Mouse (Mus musculus) layer of hippocampus, adult 9-11 months (tissue): Measurements from ENCODE around the gene Tmem72.

Experiments
- DNase-seq: peaks from one replicate; pipeline ENCODE4 v3.0.0; 2022

Tmem72 gene

DNA sequence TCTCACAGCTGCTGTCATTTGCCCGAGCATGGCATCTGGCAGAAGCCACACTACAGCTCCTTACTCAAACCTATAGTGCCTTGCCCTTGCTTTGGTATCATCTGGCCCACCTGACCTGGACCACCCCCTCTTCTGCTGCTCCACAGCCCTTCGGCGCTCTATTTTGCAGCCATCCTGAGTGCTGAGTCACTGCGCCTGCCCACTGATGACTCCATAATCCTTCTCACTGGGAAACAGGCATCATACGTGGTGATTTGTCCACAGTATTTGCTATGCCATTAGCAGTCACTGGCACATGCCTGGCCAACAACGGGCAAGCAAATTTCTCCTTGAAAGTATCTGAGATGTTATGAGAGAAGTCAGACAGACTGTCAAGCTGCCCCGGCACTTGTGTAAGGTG, 66.9 kb downstream of the Tmem72 start:
- no peak for DNase-seq

DNA sequence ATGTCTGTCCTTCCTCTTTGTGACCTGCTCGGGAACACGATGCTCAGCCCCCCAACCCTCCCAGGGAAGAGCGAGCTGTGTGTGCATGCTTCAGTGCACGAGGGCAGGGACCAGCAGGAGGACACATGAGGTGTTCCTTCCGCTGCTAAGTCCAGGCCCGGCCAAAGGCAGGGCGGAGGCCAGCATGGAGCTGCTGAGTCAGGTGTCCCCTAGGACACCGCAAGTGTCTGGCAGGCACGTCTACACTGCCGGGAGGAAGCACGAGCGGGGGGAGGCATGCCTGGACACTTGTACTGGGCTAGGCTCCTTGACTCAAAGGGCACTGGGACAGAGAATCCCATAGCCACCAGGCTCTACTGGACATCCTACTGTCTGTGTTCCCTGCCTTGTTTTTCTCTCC, 69.0 kb downstream of the Tmem72 start:
- no peak for DNase-seq

DNA sequence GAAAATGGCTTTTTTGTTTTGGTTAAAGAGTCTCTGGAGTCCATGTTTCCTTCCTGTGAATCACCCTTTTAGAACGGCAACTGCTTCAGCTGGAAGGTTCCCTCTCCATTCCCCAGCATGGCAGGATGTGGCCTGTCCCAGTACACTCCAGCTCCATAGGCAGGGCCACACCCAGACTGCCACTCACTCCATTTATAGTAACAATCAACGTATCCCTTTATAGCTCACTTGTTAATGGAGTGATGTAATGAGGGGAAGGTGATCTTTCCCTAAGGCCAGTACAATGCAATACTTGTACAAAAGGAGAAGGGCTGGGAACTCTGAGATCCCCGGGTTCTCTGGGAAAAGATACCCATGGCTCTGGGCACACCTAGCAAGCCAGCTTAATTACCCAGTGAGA, 72.4 kb downstream of the Tmem72 start:
- DNase-seq = no peak

DNA sequence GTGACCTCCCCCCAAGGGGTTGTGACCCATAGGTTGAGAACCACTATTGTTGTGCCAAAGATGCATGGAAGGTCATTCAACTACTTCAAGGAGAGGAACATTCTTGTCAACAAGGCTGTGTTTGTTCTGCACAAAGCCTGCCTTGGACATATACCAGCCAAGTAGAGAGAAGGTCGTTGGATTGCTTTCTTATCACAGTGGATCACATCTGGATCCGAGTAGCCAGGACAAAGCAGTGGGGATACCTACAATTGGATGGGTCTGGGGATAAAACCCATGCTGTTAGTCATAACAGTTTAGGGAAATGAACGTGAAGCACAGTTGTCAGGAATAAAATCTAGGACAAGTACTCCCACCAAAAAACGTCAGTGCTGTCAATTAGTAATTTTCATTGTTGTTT, 72.8 kb downstream of the Tmem72 start:
- no peak for DNase-seq

DNA sequence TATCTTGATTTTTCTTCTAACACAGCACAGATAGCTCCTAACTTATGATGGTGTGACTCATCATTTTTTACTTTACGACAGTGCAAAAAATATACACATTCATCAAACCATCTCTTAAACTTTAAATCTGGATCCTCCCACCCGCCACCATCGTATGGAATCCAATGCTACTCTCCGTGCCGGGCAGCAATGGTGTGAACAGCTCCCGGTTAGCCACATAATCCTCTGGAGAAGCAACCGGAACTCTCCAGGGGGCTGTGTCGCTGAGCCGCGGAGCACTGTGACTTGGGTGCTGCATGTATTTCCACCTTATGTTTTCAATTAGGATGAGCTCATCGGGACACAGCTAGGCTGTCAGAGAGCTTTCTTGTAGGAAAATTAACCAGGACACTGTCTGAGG, 73.8 kb downstream of the Tmem72 start:
- DNase-seq = no peak

DNA sequence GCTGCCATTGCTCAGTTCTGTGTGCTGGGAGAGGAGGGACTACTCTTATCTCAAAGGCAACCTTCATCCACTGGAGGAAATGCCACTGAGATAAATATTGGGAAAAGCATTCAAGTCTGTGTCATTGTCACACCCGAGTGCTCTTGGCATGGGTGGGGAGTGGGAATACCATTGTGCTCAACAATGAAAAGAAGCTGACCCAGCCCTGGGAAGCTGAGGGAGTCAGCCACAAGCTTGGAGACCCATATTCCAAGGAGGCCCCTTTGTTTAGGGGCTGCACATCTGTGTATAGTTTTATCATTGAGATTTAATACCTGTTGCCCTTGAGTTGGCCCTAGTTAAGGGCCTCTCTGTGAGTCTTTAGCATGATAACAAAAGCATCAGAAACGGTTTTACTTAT, 77.0 kb downstream of the Tmem72 start:
- no peak for DNase-seq

DNA sequence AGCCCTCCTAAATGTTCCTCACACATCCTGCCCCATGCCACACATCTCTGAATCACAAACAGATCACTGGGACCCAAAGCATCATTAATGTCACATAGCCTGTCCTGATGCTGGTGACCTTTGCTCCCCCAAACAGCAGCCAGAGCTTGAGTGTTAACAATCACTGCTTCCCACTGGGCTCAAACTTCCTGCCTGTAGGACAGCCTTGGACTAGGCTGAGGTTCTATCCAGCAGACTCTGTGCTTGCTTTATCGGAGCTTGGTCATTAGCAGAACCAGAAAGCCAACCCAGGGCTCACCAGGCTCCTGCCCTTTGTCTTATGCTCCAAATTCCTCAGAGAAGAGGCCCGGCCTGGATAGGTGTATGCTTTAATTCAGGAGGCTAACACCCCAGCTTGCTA, 77.8 kb downstream of the Tmem72 start:
- DNase-seq = no peak

DNA sequence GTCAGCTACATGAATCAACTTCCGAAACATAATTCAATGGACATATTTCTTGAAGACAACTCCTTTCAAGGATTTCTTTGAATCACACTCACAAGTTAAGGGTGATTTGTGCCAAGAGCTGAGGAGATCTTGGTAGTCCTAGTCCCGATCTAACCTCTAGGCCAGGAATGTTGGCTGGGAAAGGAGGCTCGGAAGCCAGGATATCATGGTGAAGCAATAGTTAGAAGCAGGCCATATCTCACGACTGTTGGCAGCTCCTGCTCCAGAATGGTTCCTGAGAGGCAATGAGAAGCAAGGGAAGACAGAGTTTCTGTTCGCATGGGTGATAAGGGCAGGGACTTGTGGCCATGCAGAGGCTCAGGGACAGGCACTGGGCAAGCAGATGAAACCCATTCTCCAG, 79.2 kb downstream of the Tmem72 start:
- DNase-seq = no peak

DNA sequence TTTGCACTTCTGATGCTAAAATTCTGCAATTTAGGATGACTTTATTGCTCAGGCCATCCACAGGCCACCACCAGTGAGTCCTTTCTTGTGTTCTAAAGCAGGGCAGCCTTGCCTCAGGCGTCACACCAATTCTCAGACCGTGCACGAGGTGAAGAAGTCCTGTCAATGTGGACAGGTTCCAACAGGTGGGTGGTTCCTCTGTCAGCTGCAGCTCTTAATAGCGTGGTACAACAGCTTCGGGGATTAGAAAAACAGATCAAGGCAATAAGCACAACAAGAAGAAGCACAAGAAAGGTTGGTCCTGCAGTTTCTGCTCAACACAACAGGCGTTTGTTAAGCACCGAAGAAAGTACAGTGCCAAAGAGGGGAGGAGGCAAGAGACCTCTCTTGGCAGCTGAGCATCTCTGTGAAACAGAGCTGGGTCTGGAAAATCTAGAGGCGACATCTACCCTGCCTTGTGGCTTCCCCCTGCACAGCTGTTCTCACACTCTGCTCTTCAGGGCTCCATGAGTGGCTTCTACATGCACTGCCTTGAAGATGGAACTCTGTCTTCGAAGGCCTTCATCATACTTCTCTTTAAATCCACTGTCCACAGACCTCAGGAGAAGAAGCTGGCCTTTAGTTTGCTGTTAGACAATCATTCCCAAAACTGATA, 80.0 kb downstream of the Tmem72 start:
- DNase-seq = no peak

DNA sequence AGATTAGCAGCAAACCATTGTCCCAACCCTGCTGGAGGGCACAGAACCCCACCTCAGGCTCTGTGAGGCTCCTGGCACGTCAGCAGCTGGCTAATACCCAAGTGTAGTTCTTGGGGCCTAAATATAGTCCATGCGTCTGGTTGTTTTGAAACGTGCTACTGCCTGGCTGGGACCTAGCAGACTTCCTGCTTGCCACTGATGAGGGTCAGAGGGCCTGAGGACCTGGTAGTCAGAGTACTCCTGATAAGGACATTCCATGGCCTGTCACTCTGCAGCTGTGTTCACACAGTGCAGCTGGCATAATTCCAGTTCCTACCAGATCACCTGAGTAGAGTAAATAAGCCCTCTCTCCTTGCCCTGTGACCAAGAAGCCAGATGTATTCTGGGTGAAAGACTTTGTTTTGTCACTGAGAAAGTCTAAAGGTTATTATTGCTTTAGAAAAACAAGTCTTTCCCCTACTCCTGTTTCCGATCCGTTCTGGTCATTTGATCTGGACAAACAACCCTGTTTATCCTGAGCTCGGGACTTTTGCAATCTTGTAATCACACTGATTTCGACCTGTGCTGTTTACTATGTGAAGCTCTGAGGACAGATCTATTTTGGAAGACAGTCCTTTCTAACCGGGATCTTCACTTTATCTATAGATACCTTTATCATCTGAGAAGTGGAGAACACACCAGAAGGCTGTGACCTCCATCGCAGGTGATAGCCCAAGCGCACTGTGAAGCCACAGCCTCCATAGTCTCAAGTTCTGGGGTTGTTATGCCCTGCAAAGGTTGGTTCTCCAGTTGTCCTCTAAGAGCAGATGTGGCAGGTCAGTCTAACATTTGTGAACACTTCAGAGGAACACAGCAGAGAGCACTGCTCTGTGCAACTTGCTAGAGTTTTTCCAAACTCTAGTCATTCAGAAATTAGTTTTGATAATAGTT, 81.2 kb downstream of the Tmem72 start:
- no peak for DNase-seq

DNA sequence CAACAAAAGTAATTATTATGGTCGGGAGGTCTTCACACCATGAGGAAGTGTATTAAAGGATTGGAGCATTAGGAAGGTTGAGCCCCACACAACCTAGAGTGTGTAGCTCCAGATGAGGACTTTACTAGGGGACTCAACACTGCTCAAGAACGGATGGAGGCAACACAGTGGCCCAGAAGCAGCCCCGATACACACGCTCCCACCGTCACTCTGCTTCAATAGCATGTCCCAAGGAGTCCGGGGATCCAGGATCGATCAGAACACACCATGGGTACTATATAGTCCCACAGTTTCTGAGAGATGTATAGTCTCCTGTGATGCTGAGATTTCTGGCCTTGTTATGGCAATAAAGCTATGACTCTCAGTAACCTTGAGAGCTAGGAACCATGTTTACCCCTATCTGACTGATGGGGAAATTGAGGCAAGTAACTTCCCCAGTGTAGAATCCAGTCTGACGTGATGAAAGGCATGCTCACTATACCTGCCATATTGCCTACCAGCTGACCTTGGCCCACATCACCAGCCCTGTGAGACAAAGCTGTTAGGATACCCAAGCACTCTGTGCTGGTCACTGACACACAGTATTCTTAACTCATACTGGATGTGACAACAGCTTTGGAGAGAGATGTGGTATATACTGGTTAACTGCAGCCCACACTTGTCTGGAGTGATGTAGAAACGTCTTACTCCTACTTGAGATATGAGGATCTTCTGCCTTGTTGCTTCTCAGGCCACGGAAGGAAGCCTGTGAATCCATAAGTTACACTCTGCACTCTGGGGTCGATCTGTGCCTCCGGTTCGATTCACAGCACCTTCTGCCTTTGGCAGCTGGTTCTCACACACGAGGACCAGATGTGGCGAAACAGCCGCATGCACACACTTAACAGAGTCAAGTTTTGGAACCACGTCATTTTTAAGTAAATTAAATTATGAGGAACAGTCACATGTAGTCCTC, 82.7 kb downstream of the Tmem72 start:
- DNase-seq = no peak

DNA sequence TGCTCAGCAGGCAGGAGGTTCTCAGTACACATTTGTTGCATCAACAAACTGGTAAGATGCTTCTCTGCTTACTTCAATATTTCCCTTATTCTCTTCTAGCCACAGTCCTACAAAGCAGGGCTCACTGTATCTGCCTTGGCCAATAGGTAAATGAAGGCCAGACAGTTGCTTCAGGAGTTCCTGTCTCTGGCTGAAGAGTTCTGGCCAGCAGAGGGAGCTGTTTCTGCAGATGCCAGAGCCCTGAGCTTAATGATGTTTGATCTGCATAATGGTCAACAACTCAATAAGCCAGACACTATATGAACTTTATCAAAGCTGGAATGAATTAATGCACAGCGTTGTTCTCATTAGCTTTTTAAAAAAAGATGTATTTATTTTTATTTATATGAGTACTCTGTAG, 84.6 kb downstream of the Tmem72 start:
- peak; percentile 63 for DNase-seq

DNA sequence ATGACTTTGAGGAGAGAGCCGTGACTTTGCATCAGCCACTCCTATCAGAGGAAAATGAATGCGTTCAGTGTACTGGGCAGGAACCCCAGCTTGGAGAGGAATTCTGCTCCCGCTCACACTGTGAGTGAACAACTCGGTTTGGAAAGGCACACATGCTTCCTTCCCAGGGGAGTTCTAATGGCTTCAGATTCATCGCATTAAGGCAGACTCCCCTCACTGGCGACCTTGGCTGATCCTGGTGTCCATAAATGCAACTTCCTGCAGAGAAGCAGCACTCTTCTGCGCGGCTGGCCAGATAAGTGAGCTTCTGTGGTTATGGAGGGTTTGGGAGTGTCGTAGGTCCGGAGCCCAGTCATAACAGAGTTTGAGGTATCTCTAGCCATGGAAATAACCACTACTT, 86.9 kb downstream of the Tmem72 start:
- DNase-seq = no peak
